Mouse (Mus musculus) limb, embryonic 10.5 days (tissue): ENCODE measurements around the gene Zfp386. TPM values are rescaled to one million over a fixed set of nuclear protein-coding genes. Genes with fewer than 3 reads are reported as not detected.
"Not testable (repeated sequence)": the region's sequence is repeated elsewhere in the genome, so short reads cannot be mapped to it uniquely, and the experiment has no call there.

Source experiments
- DNase-seq: peaks from one replicate; pipeline ENCODE4 v3.0.0-alpha.2; 2017; ENCODE audit warnings: low spot score
- H3K27ac ChIP-seq: fragments of 300-500 bp; sonication (generic); 2 replicates; pipeline ENCODE4 v1.5.1; 2016; ENCODE audit warnings: mild to moderate bottlenecking
- H3K27me3 ChIP-seq: fragments of 300-500 bp; sonication (generic); 2 replicates; pipeline ENCODE4 v1.6.1; 2016; ENCODE audit warnings: low read depth, mild to moderate bottlenecking; ENCODE audit not compliant: poor library complexity, severe bottlenecking
- H3K36me3 ChIP-seq: fragments of 300-500 bp; sonication (generic); 2 replicates; pipeline ENCODE4 v1.6.1; 2016; ENCODE audit warnings: mild to moderate bottlenecking, moderate library complexity
- H3K4me1 ChIP-seq: fragments of 300-500 bp; sonication (generic); 2 replicates; pipeline ENCODE4 v1.6.1; 2016
- H3K4me3 ChIP-seq: fragments of 300-500 bp; sonication (generic); 2 replicates; pipeline ENCODE4 v1.5.1; 2016; ENCODE audit warnings: mild to moderate bottlenecking, moderate library complexity
- H3K9me3 ChIP-seq: fragments of 300-500 bp; sonication (generic); replicated peaks from 2 replicates; pipeline ENCODE4 v1.6.1; 2016; ENCODE audit warnings: mild to moderate bottlenecking
- WGBS: fragments of 180-500 bp; shearing (Covaris S2); methylation state at CpG from one replicate; pipeline ENCODE4 v1.1.7; 2016; 5-methylcytosine and 5-hydroxymethylcytosine counted together
- polyA plus RNA-seq: library from polyadenylated mRNA; unstranded; fragments of >200 nt; fragmentation: Nextera tagmentation; extraction: Ambion mirVana; gene quantifications from 2 replicates; pipeline ENCODE4 v1.2.1, GENCODE M21; 2016

Gene Zfp386
- 51.6 and 59.9 TPM in 2 replicates for polyA plus RNA-seq

- H3K27ac ChIP-seq, result peak within 1 kb of the TSS; percentile 98
- no peaks in the 10 kb centered on the region for H3K9me3 ChIP-seq
- peaks cover 36% of the 10 kb centered on the region for H3K36me3 ChIP-seq
- H3K4me1 ChIP-seq, result peaks cover 17% of the 10 kb centered on the region
- no peaks in the 10 kb centered on the region for H3K27me3 ChIP-seq
- WGBS, result 2% methylated on average over 55 of the region's 55 CpGs
- peak within 1 kb of the TSS; percentile 89 for H3K4me3 ChIP-seq
- peak; percentile 93 for DNase-seq
Measured at GRCm38 (mm10) chr12:116047440-116048377, at the start of gene Zfp386. Gene Zfp386 (plus strand): TSS chr12:116047724.

GRCm38 (mm10) chr12:115999784-116000183 is 47.7 kb upstream of the Zfp386 start:
- 85% methylated on average over 3 of the region's 3 CpGs for WGBS
- H3K4me1 ChIP-seq, H3K4me3 ChIP-seq, H3K27me3 ChIP-seq, H3K9me3 ChIP-seq, H3K36me3 ChIP-seq, H3K27ac ChIP-seq, DNase-seq: not testable (repeated sequence)

- WGBS, result 79% methylated on average over 1 of the region's 1 CpGs
Measured at GRCm38 (mm10) chr12:116002946-116003345, 44.6 kb upstream of the Zfp386 start.

GRCm38 (mm10) chr12:116010812-116011211 is 36.7 kb upstream of the Zfp386 start:
- Histone ChIP-seq H3K36me3 (no peaks in the 10 kb centered on the region), H3K4me3 (no peak overlapping the region), H3K4me1 (no peaks in the 10 kb centered on the region), H3K27me3 (no peaks in the 10 kb centered on the region), H3K9me3 (0 out of 2 replicates have a peak, but pooled peaks cover 3% of the 10 kb centered on the region), H3K27ac (no peak overlapping the region)
- 78% methylated on average over 2 of the region's 2 CpGs for WGBS
- DNase-seq, result no peak

More at GRCm38 (mm10) chr12:116002946-116003345, 44.6 kb upstream of the Zfp386 start:
- not testable (repeated sequence) for H3K4me1 ChIP-seq, H3K27ac ChIP-seq, H3K36me3 ChIP-seq, DNase-seq, H3K27me3 ChIP-seq, H3K9me3 ChIP-seq, H3K4me3 ChIP-seq

GRCm38 (mm10) chr12:116028095-116028494 is 19.4 kb upstream of the Zfp386 start:
- Histone ChIP-seq H3K36me3 (no peaks in the 10 kb centered on the region), H3K27me3 (no peaks in the 10 kb centered on the region), H3K27ac (no peak overlapping the region), H3K4me3 (no peak overlapping the region), H3K4me1 (no peaks in the 10 kb centered on the region), H3K9me3 (no peaks in the 10 kb centered on the region)
- 50% methylated on average over 2 of the region's 2 CpGs for WGBS
- DNase-seq, result no peak

- 76% methylated on average over 5 of the region's 5 CpGs for WGBS
- Histone ChIP-seq H3K4me3 (no peak overlapping the region), H3K9me3 (no peaks in the 10 kb centered on the region), H3K4me1 (no peaks in the 10 kb centered on the region), H3K36me3 (no peaks in the 10 kb centered on the region), H3K27ac (no peak overlapping the region), H3K27me3 (no peaks in the 10 kb centered on the region)
- DNase-seq, result no peak
Measured at GRCm38 (mm10) chr12:116035346-116035745, 12.2 kb upstream of the Zfp386 start.

- peaks cover 17% of the 10 kb centered on the region for H3K4me1 ChIP-seq
- H3K36me3 ChIP-seq, result peaks cover 6% of the 10 kb centered on the region
- no peaks in the 10 kb centered on the region for H3K9me3 ChIP-seq
- H3K4me3 ChIP-seq, result no peak overlapping the region
- no peak overlapping the region for H3K27ac ChIP-seq
- no peaks in the 10 kb centered on the region for H3K27me3 ChIP-seq
- WGBS, result 95% methylated on average over 5 of the region's 5 CpGs
- no peak for DNase-seq
Measured at GRCm38 (mm10) chr12:116044785-116045184, 2.7 kb upstream of the Zfp386 start.

GRCm38 (mm10) chr12:116048766-116049165 is 1.2 kb downstream of the Zfp386 start:
- Histone ChIP-seq H3K27ac (peak overlapping the region; percentile 98; the same call in 1 of the 2 replicates), H3K4me3 (peak overlapping the region; percentile 89), H3K4me1 (peaks cover 17% of the 10 kb centered on the region), H3K9me3 (no peaks in the 10 kb centered on the region), H3K27me3 (no peaks in the 10 kb centered on the region), H3K36me3 (peaks cover 46% of the 10 kb centered on the region)
- no peak for DNase-seq
- WGBS, result 82% methylated on average over 7 of the region's 7 CpGs

- peaks cover 48% of the 10 kb centered on the region for H3K36me3 ChIP-seq
Measured at GRCm38 (mm10) chr12:116049236-116049635, 1.7 kb downstream of the Zfp386 start.

GRCm38 (mm10) chr12:116049701-116050100 is 2.2 kb downstream of the Zfp386 start:
- Histone ChIP-seq H3K4me1 (peaks cover 17% of the 10 kb centered on the region), H3K9me3 (no peaks in the 10 kb centered on the region), H3K36me3 (peaks cover 53% of the 10 kb centered on the region), H3K4me3 (0 out of 2 replicates have a peak overlapping the region, but pooled peaks have one; percentile 3), H3K27me3 (no peaks in the 10 kb centered on the region), H3K27ac (no peak overlapping the region)
- 89% methylated on average over 6 of the region's 6 CpGs for WGBS
- no peak for DNase-seq

More at GRCm38 (mm10) chr12:116049236-116049635, 1.7 kb downstream of the Zfp386 start:
- no peak for DNase-seq
- no peaks in the 10 kb centered on the region for H3K9me3 ChIP-seq
- H3K4me3 ChIP-seq, result peak overlapping the region; percentile 89; the same call in 1 of the 2 replicates
- H3K4me1 ChIP-seq, result peaks cover 17% of the 10 kb centered on the region
- no peaks in the 10 kb centered on the region for H3K27me3 ChIP-seq
- WGBS, result 91% methylated on average over 3 of the region's 3 CpGs
- 0 out of 2 replicates have a peak overlapping the region, but pooled peaks have one; percentile 20 for H3K27ac ChIP-seq

GRCm38 (mm10) chr12:116054342-116054741 is 6.8 kb downstream of the Zfp386 start:
- 97% methylated on average over 8 of the region's 8 CpGs for WGBS
- Histone ChIP-seq H3K4me3 (no peak overlapping the region), H3K36me3 (peaks cover 97% of the 10 kb centered on the region)

GRCm38 (mm10) chr12:116056112-116056511 is 8.6 kb downstream of the Zfp386 start:
- peaks cover 97% of the 10 kb centered on the region for H3K36me3 ChIP-seq
- no peak overlapping the region for H3K4me3 ChIP-seq
- no peak overlapping the region for H3K27ac ChIP-seq
- 98% methylated on average over 3 of the region's 3 CpGs for WGBS
- H3K27me3 ChIP-seq, result no peaks in the 10 kb centered on the region
- no peaks in the 10 kb centered on the region for H3K4me1 ChIP-seq
- DNase-seq, result no peak
- peaks cover 13% of the 10 kb centered on the region for H3K9me3 ChIP-seq

More at GRCm38 (mm10) chr12:116054342-116054741, 6.8 kb downstream of the Zfp386 start:
- Histone ChIP-seq H3K4me1 (peaks cover 3% of the 10 kb centered on the region; the same call in 1 of the 2 replicates), H3K9me3 (peaks cover under 1% of the 10 kb centered on the region; the same call in 1 of the 2 replicates), H3K27me3 (no peaks in the 10 kb centered on the region), H3K27ac (no peak overlapping the region)
- DNase-seq, result no peak

- H3K36me3 ChIP-seq, result peaks cover 57% of the 10 kb centered on the region
- H3K4me3 ChIP-seq, result no peak overlapping the region
- no peak for DNase-seq
- WGBS, result 94% methylated on average over 5 of the region's 5 CpGs
- H3K4me1 ChIP-seq, result no peaks in the 10 kb centered on the region
- no peak overlapping the region for H3K27ac ChIP-seq
- H3K9me3 ChIP-seq, result peaks cover 13% of the 10 kb centered on the region
- H3K27me3 ChIP-seq, result no peaks in the 10 kb centered on the region
Measured at GRCm38 (mm10) chr12:116061561-116062193, 14.2 kb downstream of the Zfp386 start.
